Mouse (Mus musculus) ES-Bruce4 (cell line): ENCODE measurements at regions not wholly inside any gene's neighbourhood (a gene's known extent, or its start where the extent isn't known, plus 50 kb on each side); places are given as distances from the start of the nearest gene placed in this dataset.

Source experiments
- CTCF ChIP-seq: IDR thresholded peaks from one replicate; pipeline ENCODE4 v1.8.1; 2011; ENCODE audit warnings: low read depth, low read length
- EP300 ChIP-seq: IDR thresholded peaks from 2 replicates; pipeline ENCODE4 v1.6.1; 2011; ENCODE audit warnings: low read depth, low read length; ENCODE audit not compliant: insufficient read depth
- POLR2A ChIP-seq: IDR thresholded peaks from one replicate; pipeline ENCODE4 v1.8.1; 2011; ENCODE audit warnings: low read length; ENCODE audit not compliant: insufficient read depth

- no peak for TF ChIP-seq CTCF
- no peak for TF ChIP-seq POLR2A
- TF ChIP-seq EP300 = no peak
Measured at GRCm38 (mm10) chr16:9208602-9209001, 378.7 kb downstream of the 1810013L24Rik start.
